Mouse (Mus musculus) midbrain, postnatal 0 days (tissue): ENCODE data around the gene Calcrl. TPM values are rescaled to one million over a fixed set of nuclear protein-coding genes. Genes with fewer than 3 reads are reported as not detected.
A peak's percentile ranks its signal among the peaks of the same experiment; 100 is the strongest.
"Not testable (repeated sequence)": the region's sequence is repeated elsewhere in the genome, so short reads cannot be mapped to it uniquely, and the experiment has no call there.

Experiments used
- ATAC-seq: fragments of 200-750 bp; cut with Nextera tagmentation; 2 replicates; pipeline ENCODE4 v1.8.0; 2017; ENCODE audit warnings: moderate number of reproducible peaks, mild to moderate bottlenecking, moderate TSS enrichment, moderate library complexity; ENCODE audit not compliant: low FRiP score
- DNase-seq: peaks from one replicate; pipeline ENCODE4 v3.0.0-alpha.2; 2015; ENCODE audit warnings: low spot score
- H3K27ac ChIP-seq: fragments of 300-500 bp; sonication (generic); 2 replicates; pipeline ENCODE4 v1.5.1; 2014; ENCODE audit warnings: low read depth, mild to moderate bottlenecking, low read length, mixed read lengths
- H3K27me3 ChIP-seq: fragments of 300-500 bp; sonication (generic); 2 replicates; pipeline ENCODE4 v1.6.1; 2014; ENCODE audit warnings: low read length, control low read depth, mixed read lengths; ENCODE audit not compliant: insufficient read depth
- H3K36me3 ChIP-seq: fragments of 300-500 bp; sonication (generic); 2 replicates; pipeline ENCODE4 v1.6.1; 2014; ENCODE audit warnings: low read length, control low read depth, mixed read lengths; ENCODE audit not compliant: insufficient read depth
- H3K4me1 ChIP-seq: fragments of 300-500 bp; sonication (generic); 2 replicates; pipeline ENCODE4 v1.6.1; 2014; ENCODE audit warnings: mild to moderate bottlenecking, control low read depth, antibody characterized with exemption, low read length, mixed read lengths; ENCODE audit not compliant: insufficient read depth
- H3K4me2 ChIP-seq: fragments of 300-500 bp; sonication (generic); 2 replicates; pipeline ENCODE4 v1.6.1; 2014; ENCODE audit warnings: low read depth, mild to moderate bottlenecking, low read length, mixed read lengths; ENCODE audit not compliant: poor library complexity, severe bottlenecking
- H3K4me3 ChIP-seq: fragments of 300-500 bp; sonication (generic); 2 replicates; pipeline ENCODE4 v1.5.1; 2014; ENCODE audit warnings: low read depth, mild to moderate bottlenecking, low read length, moderate library complexity
- H3K9ac ChIP-seq: fragments of 300-500 bp; sonication (generic); replicated peaks from 2 replicates; pipeline ENCODE4 v1.6.1; 2014; ENCODE audit warnings: mild to moderate bottlenecking, low read length, moderate library complexity, mixed read lengths; ENCODE audit not compliant: poor library complexity, severe bottlenecking
- H3K9me3 ChIP-seq: fragments of 300-500 bp; sonication (generic); 2 replicates; pipeline ENCODE4 v1.6.1; 2016; ENCODE audit warnings: low read length, control low read depth
- CTCF ChIP-seq: IDR thresholded peaks from 2 replicates; pipeline ENCODE4 v1.5.1; 2016; ENCODE audit warnings: antibody characterized with exemption, mild to moderate bottlenecking
- WGBS: fragments of 180-500 bp; shearing (Covaris S2); extraction: QIAGEN DNeasy Blood & Tissue Kit; methylation state at CpG from one replicate; pipeline ENCODE4 v1.1.7; 2014; 5-methylcytosine and 5-hydroxymethylcytosine counted together
- polyA plus RNA-seq: library from polyadenylated mRNA; unstranded; fragments of >200 nt; fragmentation: Nextera tagmentation; extraction: Ambion mirVana; gene quantifications from 2 replicates; pipeline ENCODE4 v1.2.1, GENCODE M21; 2015
- total RNA-seq: library from RNA; depleted of rRNA; stranded (reverse); fragments of >200 nt; gene quantifications from 2 replicates; pipeline ENCODE4 v1.2.3, GENCODE M21; 2014

Gene Calcrl
- total and polyA plus RNA-seq, 2 experiments from 2014 or later, result 6.0 to 19.5 TPM

DNA sequence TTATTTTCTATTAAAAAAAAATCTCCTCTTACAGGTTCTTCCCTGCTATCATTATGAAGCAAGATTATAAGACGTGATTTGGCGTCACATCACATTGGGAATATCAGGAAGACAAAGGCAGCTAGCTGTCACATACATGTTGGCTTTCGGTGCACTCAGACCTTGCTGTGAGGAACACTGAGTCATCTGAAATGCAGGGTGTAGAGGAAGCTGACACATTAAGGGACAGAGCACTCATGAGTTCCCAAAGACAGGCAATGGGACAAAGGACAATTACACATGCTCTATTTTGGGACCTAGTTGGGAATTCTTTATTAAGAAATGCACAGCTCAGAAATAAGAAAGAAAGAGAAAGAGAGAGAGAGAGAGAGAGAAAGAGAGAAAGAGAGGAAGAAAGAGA, 20.4 kb downstream of the Calcrl start:
- DNase-seq (no peak), ATAC-seq (no peak)
- Histone ChIP-seq H3K4me2 (no peak overlapping the region), H3K4me1 (no peaks in the 10 kb centered on the region), H3K9me3 (no peaks in the 10 kb centered on the region), H3K9ac (no peak overlapping the region), H3K27ac (no peak overlapping the region), H3K27me3 (no peaks in the 10 kb centered on the region), H3K36me3 (no peaks in the 10 kb centered on the region), H3K4me3 (no peak overlapping the region)
- whole genome bisulfite sequencing, result 86% methylated on average over 3 of the region's 3 CpGs
- TF ChIP-seq CTCF, result no peak

DNA sequence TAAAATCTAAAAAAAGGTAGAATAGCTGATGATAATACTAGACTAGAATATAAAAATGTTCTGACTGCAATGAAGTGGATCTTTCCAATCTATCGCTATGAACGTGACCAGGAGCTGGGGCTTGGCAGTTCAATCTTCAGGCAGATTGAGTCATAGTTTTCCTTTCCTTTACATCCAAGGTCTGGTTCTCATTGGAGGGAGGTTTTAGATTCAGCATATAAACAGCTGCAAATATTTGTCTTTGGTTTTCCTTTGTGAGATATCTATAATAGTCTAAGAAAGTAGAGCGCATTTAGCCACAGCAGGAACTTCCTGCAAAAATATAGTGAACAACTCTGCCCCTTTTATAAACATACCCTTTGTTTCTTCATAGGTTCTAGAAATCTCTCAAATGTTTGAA, 22.5 kb downstream of the Calcrl start:
- WGBS, result 83% methylated on average over 3 of the region's 3 CpGs
- no peak for ATAC-seq

DNA sequence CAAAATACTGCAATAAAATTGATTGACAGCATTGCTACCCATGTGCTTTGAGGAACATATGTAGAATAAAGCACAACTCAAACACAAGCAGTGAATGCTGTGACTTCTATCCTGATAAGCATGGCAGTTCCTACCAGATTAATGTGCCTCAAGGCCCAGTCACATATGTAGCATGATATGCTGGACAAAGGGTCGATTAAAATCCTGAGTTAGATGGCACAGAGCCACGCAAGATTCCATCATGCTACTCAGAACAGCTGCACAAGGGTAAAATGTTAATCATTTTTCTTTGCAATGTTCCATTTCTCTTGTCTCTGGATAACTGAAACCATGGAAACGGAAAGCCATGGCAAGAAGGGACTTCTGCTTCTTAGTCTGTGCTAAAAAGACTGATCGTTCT, 28.7 kb downstream of the Calcrl start:
- Histone ChIP-seq H3K9ac (no peak overlapping the region), H3K27ac (no peak overlapping the region), H3K4me3 (no peak overlapping the region), H3K27me3 (no peaks in the 10 kb centered on the region), H3K4me1 (no peaks in the 10 kb centered on the region), H3K36me3 (no peaks in the 10 kb centered on the region), H3K9me3 (no peaks in the 10 kb centered on the region), H3K4me2 (no peak overlapping the region)
- ATAC-seq (0 out of 2 replicates have a peak, but pooled peaks have one; percentile 31), DNase-seq (peak; percentile 31)
- 63% methylated on average over 4 of the region's 4 CpGs for WGBS
- no peak for TF ChIP-seq CTCF

More for the DNA sequence above, 22.5 kb downstream of the Calcrl start:
- H3K27me3 ChIP-seq, result no peaks in the 10 kb centered on the region
- H3K4me1 ChIP-seq, result no peaks in the 10 kb centered on the region
- no peak overlapping the region for H3K9ac ChIP-seq
- no peak for TF ChIP-seq CTCF
- no peaks in the 10 kb centered on the region for H3K9me3 ChIP-seq
- DNase-seq, result no peak
- H3K27ac ChIP-seq, result no peak overlapping the region
- no peaks in the 10 kb centered on the region for H3K36me3 ChIP-seq
- no peak overlapping the region for H3K4me2 ChIP-seq
- no peak overlapping the region for H3K4me3 ChIP-seq

DNA sequence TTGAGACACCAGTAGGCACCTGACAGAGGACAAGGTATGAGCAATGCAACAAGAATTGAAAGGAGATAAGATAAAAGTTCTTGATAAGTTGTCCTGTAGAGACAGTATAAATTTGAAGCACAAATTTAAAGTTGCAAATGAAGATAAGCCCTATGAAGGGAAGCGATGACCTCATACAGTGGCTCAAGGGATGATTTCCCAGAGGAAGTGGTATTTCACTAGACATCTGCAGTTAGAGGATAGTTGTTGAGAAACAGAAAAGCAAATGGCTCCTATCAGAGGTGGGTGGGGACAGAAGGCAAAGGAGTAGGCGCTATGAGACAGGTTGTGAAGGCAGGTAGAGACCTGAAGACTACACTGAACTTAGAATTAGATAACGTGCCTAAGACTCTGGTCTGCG, 32.0 kb downstream of the Calcrl start:
- Histone ChIP-seq H3K9me3 (no peaks in the 10 kb centered on the region), H3K4me1 (no peaks in the 10 kb centered on the region), H3K4me3 (no peak overlapping the region), H3K4me2 (no peak overlapping the region), H3K36me3 (no peaks in the 10 kb centered on the region), H3K27ac (no peak overlapping the region), H3K9ac (no peak overlapping the region), H3K27me3 (no peaks in the 10 kb centered on the region)
- no peak for DNase-seq
- ATAC-seq, result no peak
- WGBS, result 96% methylated on average over 4 of the region's 4 CpGs
- no peak for TF ChIP-seq CTCF

DNA sequence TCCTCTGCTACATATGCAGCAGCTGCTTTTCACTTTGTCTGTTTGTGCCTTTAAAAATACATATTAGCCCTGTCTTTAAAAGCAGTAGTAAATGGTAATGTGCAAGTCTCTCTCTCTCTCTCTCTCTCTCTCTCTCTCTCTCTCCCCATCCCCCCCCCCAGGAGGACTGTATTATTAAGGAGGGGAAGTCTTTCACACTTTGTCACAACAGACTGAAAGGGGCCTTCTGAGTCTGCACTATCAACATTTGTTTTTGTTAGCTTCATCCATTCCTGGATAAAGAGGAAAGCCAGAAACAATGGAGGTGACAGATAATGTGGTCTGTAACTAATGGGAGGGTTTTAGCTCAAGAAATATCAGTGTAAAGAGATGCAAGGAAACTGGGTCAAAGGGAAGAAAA, 36.1 kb downstream of the Calcrl start:
- Histone ChIP-seq H3K4me3 (no peak overlapping the region), H3K27ac (no peak overlapping the region), H3K4me2 (no peak overlapping the region), H3K27me3 (no peaks in the 10 kb centered on the region), H3K9ac (no peak overlapping the region), H3K4me1 (no peaks in the 10 kb centered on the region), H3K36me3 (no peaks in the 10 kb centered on the region), H3K9me3 (no peaks in the 10 kb centered on the region)
- ATAC-seq (no peak), DNase-seq (no peak)
- no peak for TF ChIP-seq CTCF

DNA sequence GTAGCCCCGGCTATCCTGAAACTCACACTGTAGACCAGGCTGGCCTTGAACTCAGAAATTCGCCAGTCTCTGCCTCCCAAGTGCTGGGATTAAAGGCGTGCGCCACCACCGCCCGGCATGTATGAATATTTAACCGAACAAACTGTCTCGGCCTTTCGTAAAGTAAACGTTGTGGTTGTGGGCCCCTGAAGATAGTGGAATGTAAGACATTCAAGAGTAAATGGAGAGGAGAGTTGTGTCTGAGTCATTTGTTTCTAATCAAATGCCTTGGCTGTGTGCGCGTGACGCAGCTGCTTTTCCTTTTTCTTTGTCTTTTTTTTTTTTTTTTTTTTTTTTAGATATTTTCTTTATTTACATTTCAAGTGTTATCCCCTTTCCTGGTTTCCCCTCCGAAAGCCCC, 36.7 kb downstream of the Calcrl start:
- DNase-seq, result not testable (repeated sequence)
- WGBS, result 96% methylated on average over 14 of the region's 14 CpGs

More for the DNA sequence above, 36.7 kb downstream of the Calcrl start:
- H3K4me3 ChIP-seq, ATAC-seq, H3K27ac ChIP-seq, H3K4me1 ChIP-seq, H3K27me3 ChIP-seq, H3K9me3 ChIP-seq, H3K9ac ChIP-seq, H3K36me3 ChIP-seq, H3K4me2 ChIP-seq: not testable (repeated sequence)
